Mouse (Mus musculus) activated CD4-positive, CD25-positive, alpha-beta regulatory T cell, adult 4 months (primary cell): ENCODE results near the gene Gm21773. TPM values are rescaled to one million over a fixed set of nuclear protein-coding genes. Genes with fewer than 3 reads are reported as not detected.
"Not testable (repeated sequence)": the region's sequence is repeated elsewhere in the genome, so short reads cannot be mapped to it uniquely, and the experiment has no call there.

Experiments used
- ATAC-seq: one replicate; pipeline ENCODE4 v1.8.0; 2017
- polyA plus RNA-seq, 2 experiments: library from polyadenylated mRNA; unstranded; fragments of 100-300 nt; shearing (Covaris generic); gene quantifications; one replicate each; pipeline ENCODE4 v1.2.1; 2017

Gene Gm21773
- polyA plus RNA-seq: not detected

DNA sequence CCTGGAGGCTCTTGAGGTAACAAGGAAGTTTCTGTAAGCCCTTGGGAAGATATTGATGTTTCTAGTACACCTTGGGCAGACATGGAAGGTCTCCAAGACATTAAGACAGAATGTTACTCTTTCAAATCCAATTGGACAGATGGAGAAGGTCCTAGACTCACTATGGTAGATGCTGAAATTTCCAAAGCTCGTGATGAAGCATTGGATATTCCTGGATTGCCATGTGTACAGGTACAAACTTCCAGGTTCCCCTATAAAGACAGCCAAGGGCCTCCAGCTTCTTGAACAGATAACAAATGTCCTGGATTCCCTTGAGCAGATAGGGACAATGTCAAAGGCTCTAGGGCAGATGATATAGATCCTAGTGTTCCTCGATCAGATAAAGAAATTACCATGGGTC is at the start of gene Gm21773:
TSS of gene Gm21773 (minus strand) at position 101 of the 400 bp plus-strand sequence.
- ATAC-seq: not testable (repeated sequence)
